Mouse (Mus musculus) spleen, adult 2 months (tissue): Measurements from ENCODE around the gene Kcnip3.

Experiments used
- CTCF ChIP-seq: fragments of 200-500 bp; IDR thresholded peaks from 2 replicates; pipeline ENCODE4 v1.5.1; 2011; ENCODE audit warnings: mild to moderate bottlenecking, inconsistent platforms; ENCODE audit not compliant: insufficient read depth, insufficient read length, insufficient replicate concordance; ENCODE audit errors: extremely low read depth
- POLR2A ChIP-seq: fragments of 200-500 bp; IDR thresholded peaks from 2 replicates; pipeline ENCODE4 v1.6.1; 2011; ENCODE audit warnings: low read depth, low read length, inconsistent platforms

- no peak for TF ChIP-seq POLR2A
- TF ChIP-seq CTCF = no peak
Measured at GRCm38 (mm10) chr2:127551078-127551477, 29.2 kb upstream of the Kcnip3 start.
